Mouse (Mus musculus): ENCODE data around the gene Micu1.

Micu1 gene

GRCm38 (mm10) chr10:59780698-59781097 lies 78.4 kb downstream of the Micu1 start:
- DNase-seq: no peak

DNA sequence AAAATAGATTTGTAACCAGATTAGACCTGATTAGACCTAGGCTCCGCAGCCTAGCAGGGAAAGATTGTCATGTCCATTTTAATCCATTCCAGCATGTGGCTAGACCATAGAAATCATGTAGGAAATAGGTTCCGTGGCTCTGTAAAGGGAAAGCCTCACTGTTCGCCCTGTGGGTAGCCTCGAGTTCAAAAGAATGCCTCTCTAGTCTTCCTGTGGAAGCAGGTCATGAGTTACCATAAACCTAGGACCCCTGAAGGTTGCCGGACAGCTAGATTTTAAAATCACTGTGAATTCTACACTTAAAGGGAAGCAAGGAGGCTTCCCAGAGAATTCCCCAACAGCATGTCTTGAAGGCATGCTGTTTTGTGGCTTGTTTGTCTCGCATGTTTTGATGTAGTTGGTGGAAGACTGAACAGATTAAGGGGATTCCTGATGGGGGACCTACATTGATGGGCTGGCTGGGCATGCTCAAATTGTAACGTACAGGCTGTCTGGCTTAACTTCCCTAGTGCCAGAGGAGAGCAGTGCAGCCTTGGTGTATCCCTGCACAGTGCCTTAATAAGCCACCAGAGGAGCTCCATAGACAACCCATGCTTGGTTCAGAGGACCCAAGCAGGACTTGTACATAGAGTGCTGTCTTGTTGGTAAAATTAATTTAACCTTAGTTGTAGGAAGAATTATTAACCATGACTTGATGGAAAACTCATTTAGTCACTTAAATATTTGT lies 79.1 kb downstream of the Micu1 start:
- DNase-seq: peak; percentile 34

DNA sequence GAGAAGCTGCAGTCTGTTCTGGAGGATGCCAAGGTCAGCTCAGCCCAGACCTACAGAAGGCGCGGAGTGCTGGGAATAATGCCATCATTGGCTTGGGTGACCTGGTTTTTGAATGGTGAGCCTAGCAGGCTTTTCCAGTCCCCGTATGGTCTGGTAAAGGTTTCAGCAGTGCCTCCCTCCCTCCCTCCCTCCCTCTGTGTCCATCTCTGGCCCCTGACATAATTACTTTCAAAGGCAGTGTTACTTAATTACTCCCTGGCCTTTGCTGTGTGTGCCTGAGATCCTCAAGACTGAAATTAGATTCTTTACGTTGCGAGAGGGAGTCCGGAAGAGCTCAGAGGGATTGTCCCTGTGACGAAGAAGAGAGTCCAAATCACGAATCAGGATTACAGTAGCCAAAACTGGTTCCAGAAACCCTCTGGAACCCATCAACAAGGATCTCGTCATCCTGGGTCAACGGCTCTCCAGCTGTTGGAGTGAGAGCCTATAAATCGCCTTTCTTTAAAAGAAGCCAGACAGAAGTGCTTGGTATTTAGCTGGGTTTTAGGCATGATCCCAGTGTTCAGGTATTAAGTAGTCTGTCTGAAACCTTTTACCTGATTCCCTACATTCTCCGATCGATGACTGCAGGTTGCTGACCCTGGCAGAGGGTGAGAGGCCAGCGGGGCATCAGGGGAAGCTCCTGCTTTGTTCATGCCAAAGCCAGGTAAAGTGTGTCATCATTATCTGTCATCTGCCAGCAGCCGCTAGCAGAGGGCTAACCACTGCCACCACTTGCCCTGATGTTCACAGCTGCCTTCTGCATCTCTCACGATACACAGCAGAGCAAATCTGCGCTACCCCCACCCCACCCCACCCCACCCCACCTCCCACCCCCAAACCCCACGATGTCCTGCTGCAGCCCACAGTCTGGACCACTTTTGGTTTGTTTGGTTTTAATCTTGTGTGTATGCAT lies 82.7 kb downstream of the Micu1 start:
- DNase-seq: no peak

DNA sequence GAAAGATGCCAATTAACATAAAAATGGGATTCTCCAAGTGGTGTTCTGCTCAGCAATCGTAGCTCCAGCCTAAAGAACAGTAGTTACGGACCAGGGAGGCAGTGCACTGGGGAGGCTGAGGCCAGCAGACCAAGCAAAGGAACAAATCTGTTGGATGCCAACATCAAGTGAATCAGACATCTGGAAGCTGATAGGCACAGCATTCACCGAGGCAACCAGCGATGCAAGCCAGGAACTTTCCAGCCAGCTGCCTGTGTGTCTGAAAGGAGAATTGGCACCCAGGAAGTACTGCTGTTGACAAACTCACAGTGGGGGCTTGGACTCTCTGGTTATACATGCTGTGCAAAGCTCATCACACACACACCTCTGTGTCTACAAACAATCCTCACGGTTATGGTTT lies 84.0 kb downstream of the Micu1 start:
- DNase-seq: no peak

GRCm38 (mm10) chr10:59787140-59787800 lies 85.0 kb downstream of the Micu1 start:
- DNase-seq: no peak

- no peak for DNase-seq
These were observed 85.6 kb downstream of the Micu1 start for GRCm38 (mm10) chr10:59787870-59788269.

DNA sequence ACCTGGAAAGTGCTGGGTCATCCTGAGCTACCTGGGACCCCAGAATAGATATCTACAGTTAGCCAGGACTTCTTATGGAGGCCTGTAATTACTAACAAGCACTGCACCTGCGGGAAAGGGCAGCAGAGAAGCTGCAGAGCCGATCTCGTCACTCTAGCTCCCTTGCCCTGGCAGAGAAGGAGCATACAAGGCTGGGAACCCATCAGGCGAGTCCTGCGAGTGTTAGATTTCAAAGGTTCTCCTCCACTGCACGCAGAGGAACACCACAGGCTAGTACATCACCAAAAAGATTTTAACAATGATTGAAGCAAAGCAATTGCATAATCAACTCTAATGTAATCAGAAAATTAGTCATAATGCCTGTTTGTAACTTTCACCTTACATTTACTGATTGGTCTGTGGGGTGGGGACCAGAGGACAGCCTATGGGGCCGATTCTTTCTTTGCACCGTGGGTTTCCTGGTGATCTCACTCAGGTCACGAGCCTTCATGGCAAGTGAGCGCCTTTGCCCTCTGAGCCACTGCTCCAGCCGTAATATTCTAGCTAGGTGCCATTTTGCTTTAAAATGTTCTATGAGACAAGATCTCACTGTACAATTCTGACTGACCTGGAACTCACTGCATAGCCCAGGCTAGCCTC lies 88.1 kb downstream of the Micu1 start:
- DNase-seq: no peak

GRCm38 (mm10) chr10:59791896-59792295 lies 89.6 kb downstream of the Micu1 start:
- no peak for DNase-seq

DNA sequence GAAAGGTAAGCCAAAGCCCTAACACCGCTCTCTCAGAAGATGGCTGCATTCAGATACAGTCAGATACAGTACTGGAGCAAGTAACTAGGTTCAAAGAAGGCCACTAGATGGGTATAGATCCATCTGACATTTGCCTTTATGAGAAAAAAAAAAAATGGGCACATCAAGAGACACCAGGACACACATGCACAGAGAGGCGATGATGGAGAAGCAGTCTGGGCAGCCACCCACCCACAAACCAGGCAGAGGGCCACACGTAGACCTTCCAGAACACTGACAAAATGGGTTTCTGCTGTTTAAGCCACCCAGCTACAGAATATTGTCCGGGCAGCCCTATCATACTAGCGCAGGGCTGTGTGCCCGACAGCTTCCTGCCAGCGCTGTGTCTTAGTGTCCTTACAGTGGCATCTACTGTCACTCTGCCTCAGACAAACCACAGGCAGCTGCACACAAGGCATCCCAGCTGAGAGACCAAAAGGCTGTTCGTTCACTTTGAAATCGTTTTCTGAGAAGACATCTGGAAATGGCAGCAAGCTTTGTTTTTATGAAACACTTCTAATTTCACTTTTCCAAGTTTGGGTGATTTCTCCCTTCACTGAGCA lies 90.4 kb downstream of the Micu1 start:
- no peak for DNase-seq

DNA sequence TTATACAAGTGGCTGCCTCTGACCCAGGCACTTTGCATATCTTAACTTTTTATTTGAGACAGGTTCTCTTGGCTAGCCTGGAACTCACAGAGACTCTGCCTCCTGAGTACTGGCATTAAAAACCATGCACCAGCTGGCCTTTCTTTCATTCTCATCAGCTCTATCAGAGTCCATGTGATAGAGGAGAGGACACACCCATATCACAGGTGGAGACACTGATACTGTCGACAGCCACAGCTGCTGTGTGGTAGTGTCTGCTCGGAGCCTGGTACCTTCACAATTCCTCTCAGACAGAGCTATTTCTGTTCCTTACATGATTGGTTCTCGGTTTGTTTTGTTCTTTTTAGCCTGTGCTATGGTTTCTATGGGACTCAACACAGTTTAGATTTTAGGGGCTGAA lies 91.2 kb downstream of the Micu1 start:
- no peak for DNase-seq

GRCm38 (mm10) chr10:59795085-59795484 lies 92.8 kb downstream of the Micu1 start:
- DNase-seq: no peak

- no peak for DNase-seq
These were observed 93.6 kb downstream of the Micu1 start for GRCm38 (mm10) chr10:59795902-59796301.

DNA sequence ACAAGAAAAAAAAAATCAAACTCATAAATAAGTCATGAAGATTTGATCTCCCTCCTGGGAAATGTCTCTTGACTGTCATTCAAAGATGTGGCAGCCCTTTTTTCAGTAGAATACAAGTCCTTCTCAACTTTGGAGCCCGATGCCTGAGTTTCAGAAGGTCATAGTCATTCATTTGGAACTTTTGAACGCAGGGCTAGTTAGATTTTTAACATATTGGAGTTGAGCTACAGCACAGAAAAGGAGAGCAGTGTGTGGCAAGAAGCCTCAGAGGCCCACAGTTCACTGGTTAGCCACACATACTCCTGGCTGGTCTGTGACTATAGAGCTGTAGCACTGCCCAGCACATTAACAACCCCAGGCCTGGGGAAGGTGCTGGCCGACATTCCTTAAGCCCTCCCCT lies 96.1 kb downstream of the Micu1 start:
- no peak for DNase-seq

- DNase-seq: no peak
These were observed 97.2 kb downstream of the Micu1 start for GRCm38 (mm10) chr10:59799303-59800044.

GRCm38 (mm10) chr10:59800159-59800558 lies 97.9 kb downstream of the Micu1 start:
- peak; percentile 59 for DNase-seq

GRCm38 (mm10) chr10:59800826-59801501 lies 98.7 kb downstream of the Micu1 start:
- no peak for DNase-seq

GRCm38 (mm10) chr10:59808677-59809076 lies 106.4 kb downstream of the Micu1 start:
- DNase-seq: no peak

GRCm38 (mm10) chr10:59809991-59810574 lies 107.8 kb downstream of the Micu1 start:
- no peak for DNase-seq

GRCm38 (mm10) chr10:59812939-59813338 lies 110.7 kb downstream of the Micu1 start:
- peak; percentile 72 for DNase-seq

DNA sequence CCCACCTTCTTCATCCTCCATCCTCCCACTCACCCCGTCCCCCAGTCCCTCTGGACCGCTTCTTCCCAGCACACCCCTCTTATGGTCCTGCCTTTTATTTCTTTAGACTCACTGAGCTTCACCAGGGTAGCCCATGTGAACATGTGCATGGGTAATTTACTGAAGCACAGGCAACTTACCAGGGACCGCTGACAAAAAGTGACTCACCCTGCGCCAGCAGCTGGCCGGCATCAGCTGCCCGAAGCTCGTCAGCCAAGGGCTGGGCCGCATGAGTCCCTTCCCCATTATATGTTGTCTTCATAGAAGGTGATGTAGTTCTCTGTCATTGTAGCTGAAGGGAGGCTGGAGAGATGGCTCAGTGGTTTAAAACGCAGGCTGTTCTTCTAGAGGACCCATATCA lies 111.5 kb downstream of the Micu1 start:
- DNase-seq: no peak

All from embryo, embryonic 11 days (tissue).